Mouse (Mus musculus): ENCODE results near the gene Spc25. TPM values are rescaled to one million over a fixed set of nuclear protein-coding genes. Genes with fewer than 3 reads are reported as not detected.

Gene Spc25
- polyA plus RNA-seq, 1 experiment, result 125 TPM

GRCm38 (mm10) chr2:69179721-69180120 lies 26.3 kb downstream of the Spc25 start:
- Histone ChIP-seq H3K27ac (ENCODE audit: insufficient read depth, low read length) (no peak overlapping the region), H3K4me3 (ENCODE audit: low read depth, low read length) (no peak overlapping the region), H3K4me1 (ENCODE audit: control insufficient read depth, insufficient read depth, low read length) (no peaks in the 10 kb centered on the region), H3K27me3 (ENCODE audit: control insufficient read depth, insufficient read depth, low read length, poor library complexity, severe bottlenecking) (no peaks in the 10 kb centered on the region), H3K36me3 (ENCODE audit: control insufficient read depth, insufficient read depth, low read length, poor library complexity, severe bottlenecking) (no peaks in the 10 kb centered on the region), H3K9me3 (replicated peaks; ENCODE audit: control insufficient read depth, insufficient read depth, low read length, poor library complexity, severe bottlenecking) (no peaks in the 10 kb centered on the region), H3K9ac (ENCODE audit: low read depth, poor library complexity, severe bottlenecking) (no peak overlapping the region)
- TF ChIP-seq CTCF (IDR thresholded peaks at IDR 0.05; ENCODE audit: low read depth, low read length) (no peak), EP300 (IDR thresholded peaks at IDR 0.05; ENCODE audit: insufficient read depth, low read depth, low read length) (no peak), POLR2A (IDR thresholded peaks at IDR 0.05; ENCODE audit: insufficient read depth, low read length) (no peak)

- Histone ChIP-seq H3K4me1 (ENCODE audit: control insufficient read depth, insufficient read depth, low read length) (no peaks in the 10 kb centered on the region), H3K9me3 (replicated peaks; ENCODE audit: control insufficient read depth, insufficient read depth, low read length, poor library complexity, severe bottlenecking) (no peaks in the 10 kb centered on the region)
- TF ChIP-seq EP300 (IDR thresholded peaks at IDR 0.05; ENCODE audit: insufficient read depth, low read depth, low read length), result no peak
- TF ChIP-seq POLR2A (IDR thresholded peaks at IDR 0.05; ENCODE audit: insufficient read depth, low read length), result no peak
- no peak for TF ChIP-seq CTCF (IDR thresholded peaks at IDR 0.05; ENCODE audit: low read depth, low read length)
Measured at GRCm38 (mm10) chr2:69175296-69175695, 30.7 kb downstream of the Spc25 start.

GRCm38 (mm10) chr2:69170395-69171077 lies 35.5 kb downstream of the Spc25 start:
- H3K36me3 ChIP-seq (ENCODE audit: control insufficient read depth, insufficient read depth, low read length, poor library complexity, severe bottlenecking), result no peaks in the 10 kb centered on the region
- TF ChIP-seq POLR2A (IDR thresholded peaks at IDR 0.05; ENCODE audit: insufficient read depth, low read length) (no peak), EP300 (IDR thresholded peaks at IDR 0.05; ENCODE audit: insufficient read depth, low read depth, low read length) (no peak), CTCF (IDR thresholded peaks at IDR 0.05; ENCODE audit: low read depth, low read length) (no peak)
- no peaks in the 10 kb centered on the region for H3K27me3 ChIP-seq (ENCODE audit: control insufficient read depth, insufficient read depth, low read length, poor library complexity, severe bottlenecking)
- no peaks in the 10 kb centered on the region for H3K9me3 ChIP-seq (replicated peaks; ENCODE audit: control insufficient read depth, insufficient read depth, low read length, poor library complexity, severe bottlenecking)
- H3K4me3 ChIP-seq (ENCODE audit: low read depth, low read length), result no peak overlapping the region
- H3K27ac ChIP-seq (ENCODE audit: insufficient read depth, low read length), result no peak overlapping the region
- H3K9ac ChIP-seq (ENCODE audit: low read depth, poor library complexity, severe bottlenecking), result no peak overlapping the region
- no peaks in the 10 kb centered on the region for H3K4me1 ChIP-seq (ENCODE audit: control insufficient read depth, insufficient read depth, low read length)

More at GRCm38 (mm10) chr2:69175296-69175695, 30.7 kb downstream of the Spc25 start:
- no peaks in the 10 kb centered on the region for H3K27me3 ChIP-seq (ENCODE audit: control insufficient read depth, insufficient read depth, low read length, poor library complexity, severe bottlenecking)
- no peaks in the 10 kb centered on the region for H3K36me3 ChIP-seq (ENCODE audit: control insufficient read depth, insufficient read depth, low read length, poor library complexity, severe bottlenecking)
- no peak overlapping the region for H3K4me3 ChIP-seq (ENCODE audit: low read depth, low read length)
- no peak overlapping the region for H3K27ac ChIP-seq (ENCODE audit: insufficient read depth, low read length)
- H3K9ac ChIP-seq (ENCODE audit: low read depth, poor library complexity, severe bottlenecking), result no peak overlapping the region

GRCm38 (mm10) chr2:69158907-69159306 lies 47.1 kb downstream of the Spc25 start:
- no peak overlapping the region for H3K27ac ChIP-seq (ENCODE audit: insufficient read depth, low read length)
- no peaks in the 10 kb centered on the region for H3K27me3 ChIP-seq (ENCODE audit: control insufficient read depth, insufficient read depth, low read length, poor library complexity, severe bottlenecking)
- no peaks in the 10 kb centered on the region for H3K36me3 ChIP-seq (ENCODE audit: control insufficient read depth, insufficient read depth, low read length, poor library complexity, severe bottlenecking)
- H3K4me1 ChIP-seq (ENCODE audit: control insufficient read depth, insufficient read depth, low read length), result no peaks in the 10 kb centered on the region
- no peak overlapping the region for H3K4me3 ChIP-seq (ENCODE audit: low read depth, low read length)
- no peaks in the 10 kb centered on the region for H3K9me3 ChIP-seq (replicated peaks; ENCODE audit: control insufficient read depth, insufficient read depth, low read length, poor library complexity, severe bottlenecking)
- TF ChIP-seq CTCF (IDR thresholded peaks at IDR 0.05; ENCODE audit: low read depth, low read length) (no peak), EP300 (IDR thresholded peaks at IDR 0.05; ENCODE audit: insufficient read depth, low read depth, low read length) (no peak), POLR2A (IDR thresholded peaks at IDR 0.05; ENCODE audit: insufficient read depth, low read length) (no peak)
- H3K9ac ChIP-seq (ENCODE audit: low read depth, poor library complexity, severe bottlenecking), result no peak overlapping the region

GRCm38 (mm10) chr2:69156283-69156682 lies 49.7 kb downstream of the Spc25 start:
- Histone ChIP-seq H3K27ac (ENCODE audit: insufficient read depth, low read length) (no peak overlapping the region), H3K36me3 (ENCODE audit: control insufficient read depth, insufficient read depth, low read length, poor library complexity, severe bottlenecking) (no peaks in the 10 kb centered on the region), H3K9ac (ENCODE audit: low read depth, poor library complexity, severe bottlenecking) (no peak overlapping the region), H3K4me1 (ENCODE audit: control insufficient read depth, insufficient read depth, low read length) (no peaks in the 10 kb centered on the region), H3K27me3 (ENCODE audit: control insufficient read depth, insufficient read depth, low read length, poor library complexity, severe bottlenecking) (no peaks in the 10 kb centered on the region), H3K9me3 (replicated peaks; ENCODE audit: control insufficient read depth, insufficient read depth, low read length, poor library complexity, severe bottlenecking) (no peaks in the 10 kb centered on the region), H3K4me3 (ENCODE audit: low read depth, low read length) (no peak overlapping the region)
- TF ChIP-seq POLR2A (IDR thresholded peaks at IDR 0.05; ENCODE audit: insufficient read depth, low read length) (no peak), EP300 (IDR thresholded peaks at IDR 0.05; ENCODE audit: insufficient read depth, low read depth, low read length) (no peak), CTCF (IDR thresholded peaks at IDR 0.05; ENCODE audit: low read depth, low read length) (no peak)

GRCm38 (mm10) chr2:69155861-69156260 lies 50.1 kb downstream of the Spc25 start:
- H3K4me3 ChIP-seq (ENCODE audit: low read depth, low read length), result no peak overlapping the region
- H3K4me1 ChIP-seq (ENCODE audit: control insufficient read depth, insufficient read depth, low read length), result no peaks in the 10 kb centered on the region
- H3K27ac ChIP-seq (ENCODE audit: insufficient read depth, low read length), result no peak overlapping the region
- no peak for TF ChIP-seq CTCF (IDR thresholded peaks at IDR 0.05; ENCODE audit: low read depth, low read length)
- TF ChIP-seq POLR2A (IDR thresholded peaks at IDR 0.05; ENCODE audit: insufficient read depth, low read length), result no peak
- TF ChIP-seq EP300 (IDR thresholded peaks at IDR 0.05; ENCODE audit: insufficient read depth, low read depth, low read length), result no peak
- H3K9ac ChIP-seq (ENCODE audit: low read depth, poor library complexity, severe bottlenecking), result no peak overlapping the region
- H3K9me3 ChIP-seq (replicated peaks; ENCODE audit: control insufficient read depth, insufficient read depth, low read length, poor library complexity, severe bottlenecking), result no peaks in the 10 kb centered on the region
- H3K27me3 ChIP-seq (ENCODE audit: control insufficient read depth, insufficient read depth, low read length, poor library complexity, severe bottlenecking), result no peaks in the 10 kb centered on the region
- H3K36me3 ChIP-seq (ENCODE audit: control insufficient read depth, insufficient read depth, low read length, poor library complexity, severe bottlenecking), result no peaks in the 10 kb centered on the region

All from ES-Bruce4 (cell line).